Mouse (Mus musculus): ENCODE measurements around the gene Htr1f. TPM values are rescaled to one million over a fixed set of nuclear protein-coding genes. Genes with fewer than 3 reads are reported as not detected.

Htr1f gene
- total and polyA plus RNA-seq, 3 experiments = not detected

DNA sequence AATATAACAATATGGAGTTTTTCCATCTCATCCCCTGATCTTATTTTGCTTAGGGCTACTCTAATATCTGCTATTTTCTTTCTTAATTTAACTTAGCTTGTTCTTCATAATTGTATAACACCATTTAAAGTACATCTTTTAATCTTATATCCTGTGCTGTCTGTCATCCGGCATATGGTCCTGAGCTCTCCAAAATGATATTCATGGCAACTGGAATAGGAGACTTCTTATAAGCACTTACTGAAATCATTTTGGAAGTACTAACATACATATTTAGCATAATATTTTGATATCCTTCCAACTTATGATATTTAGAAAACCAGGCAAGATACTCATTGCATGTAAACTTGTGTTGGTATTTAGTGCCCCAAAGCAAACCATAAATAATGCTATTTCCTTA, 86.9 kb downstream of the Htr1f start:
- no peak overlapping the region for H3K4me3 ChIP-seq (ENCODE audit: control insufficient read depth in 1 of 2, insufficient read depth in 1 of 2, low read depth in 2 of 2, low read length in 2 of 2)

GRCm38 (mm10) chr16:65018134-65018533, 87.5 kb downstream of the Htr1f start:
- H3K4me3 ChIP-seq (ENCODE audit: control insufficient read depth in 1 of 2, insufficient read depth in 1 of 2, low read depth in 2 of 2, low read length in 2 of 2) = no peak overlapping the region
- DNase-seq (ENCODE audit: low read depth, low spot score) = no peak
- no peak overlapping the region for H3K9ac ChIP-seq (ENCODE audit: control insufficient read depth, low read depth, low read length, poor library complexity, severe bottlenecking)
- TF ChIP-seq HCFC1 (IDR thresholded peaks at IDR 0.05; ENCODE audit: low read depth, low read length) = no peak
- TF ChIP-seq SIN3A (IDR thresholded peaks at IDR 0.05; ENCODE audit: low read length) = no peak
- no peak for TF ChIP-seq CTCF (IDR thresholded peaks at IDR 0.05 in 2 of 3, conservative IDR thresholded peaks at IDR 0.05 in 1 of 3; ENCODE audit: control insufficient read depth in 1 of 3, insufficient read depth in 1 of 3, low read depth in 2 of 3, low read length in 3 of 3, poor library complexity in 1 of 3, severe bottlenecking in 1 of 3)
- no peak for TF ChIP-seq NELFE (IDR thresholded peaks at IDR 0.05; ENCODE audit: low read depth, low read length)
- TF ChIP-seq GABPA (IDR thresholded peaks at IDR 0.05; ENCODE audit: low read depth, low read length) = no peak
- TF ChIP-seq BHLHE40 (IDR thresholded peaks at IDR 0.05; ENCODE audit: borderline replicate concordance, low read depth, low read length) = no peak
- TF ChIP-seq ZNF384 (IDR thresholded peaks at IDR 0.05; ENCODE audit: low read depth, low read length) = no peak
- TF ChIP-seq ZMIZ1 (IDR thresholded peaks at IDR 0.05; ENCODE audit: low read depth, low read length) = no peak
- TF ChIP-seq MYC (IDR thresholded peaks at IDR 0.05; ENCODE audit: low read depth, low read length) = no peak
- TF ChIP-seq MAFK (IDR thresholded peaks at IDR 0.05; ENCODE audit: borderline replicate concordance, low read depth, low read length) = no peak
- TF ChIP-seq MYB (IDR thresholded peaks at IDR 0.05; ENCODE audit: low read depth, low read length) = no peak
- no peak for TF ChIP-seq MAZ (IDR thresholded peaks at IDR 0.05; ENCODE audit: low read depth, low read length)
- TF ChIP-seq POLR2AphosphoS2 (IDR thresholded peaks at IDR 0.05; ENCODE audit: low read length) = no peak
- TF ChIP-seq ETS1 (IDR thresholded peaks at IDR 0.05; ENCODE audit: low read depth, low read length) = no peak
- no peak for TF ChIP-seq MAX (IDR thresholded peaks at IDR 0.05; ENCODE audit: low read length)
- H3K27me3 ChIP-seq (ENCODE audit: control insufficient read depth in 1 of 2, insufficient read depth in 2 of 2, low read length in 2 of 2) = no peaks in the 10 kb centered on the region
- H3K79me2 ChIP-seq (ENCODE audit: control insufficient read depth, insufficient read depth, low read length, poor library complexity) = no peaks in the 10 kb centered on the region
- no peaks in the 10 kb centered on the region for H3K36me3 ChIP-seq (ENCODE audit: control insufficient read depth in 1 of 2, insufficient read depth in 2 of 2, low read length in 2 of 2)
- H3K9me3 ChIP-seq (replicated peaks; ENCODE audit: insufficient read depth, low read length) = no peaks in the 10 kb centered on the region
- H3K4me1 ChIP-seq (ENCODE audit: control insufficient read depth in 1 of 2, insufficient read depth in 2 of 2, low read length in 2 of 2) = no peaks in the 10 kb centered on the region
- H3K27ac ChIP-seq (ENCODE audit: control insufficient read depth, low read depth, low read length) = no peak overlapping the region

More for the DNA sequence above, 86.9 kb downstream of the Htr1f start:
- no peaks in the 10 kb centered on the region for H3K27me3 ChIP-seq (ENCODE audit: control insufficient read depth in 1 of 2, insufficient read depth in 2 of 2, low read length in 2 of 2)
- H3K36me3 ChIP-seq (ENCODE audit: control insufficient read depth in 1 of 2, insufficient read depth in 2 of 2, low read length in 2 of 2) = no peaks in the 10 kb centered on the region
- no peaks in the 10 kb centered on the region for H3K79me2 ChIP-seq (ENCODE audit: control insufficient read depth, insufficient read depth, low read length, poor library complexity)
- no peaks in the 10 kb centered on the region for H3K9me3 ChIP-seq (replicated peaks; ENCODE audit: insufficient read depth, low read length)
- H3K27ac ChIP-seq (ENCODE audit: control insufficient read depth, low read depth, low read length) = no peak overlapping the region
- H3K9ac ChIP-seq (ENCODE audit: control insufficient read depth, low read depth, low read length, poor library complexity, severe bottlenecking) = no peak overlapping the region
- DNase-seq (ENCODE audit: low read depth, low spot score) = no peak
- TF ChIP-seq MXI1 (IDR thresholded peaks at IDR 0.05; ENCODE audit: low read depth, low read length) = no peak
- TF ChIP-seq MAZ (IDR thresholded peaks at IDR 0.05; ENCODE audit: low read depth, low read length) = no peak
- TF ChIP-seq ZMIZ1 (IDR thresholded peaks at IDR 0.05; ENCODE audit: low read depth, low read length) = no peak
- no peak for TF ChIP-seq USF1 (IDR thresholded peaks at IDR 0.05; ENCODE audit: low read depth, low read length)
- TF ChIP-seq ELF1 (IDR thresholded peaks at IDR 0.05; ENCODE audit: low read depth, low read length) = no peak
- no peak for TF ChIP-seq NELFE (IDR thresholded peaks at IDR 0.05; ENCODE audit: low read depth, low read length)
- no peak for TF ChIP-seq MEF2A (IDR thresholded peaks at IDR 0.05; ENCODE audit: extremely low read depth, insufficient replicate concordance, low read depth, low read length, poor library complexity, severe bottlenecking)
- TF ChIP-seq GATA1 (IDR thresholded peaks at IDR 0.05; ENCODE audit: low read depth, low read length) = no peak
- no peak for TF ChIP-seq SMC3 (IDR thresholded peaks at IDR 0.05; ENCODE audit: low read depth, low read length)
- no peak for TF ChIP-seq POLR2A (IDR thresholded peaks at IDR 0.05; ENCODE audit: control insufficient read depth in 1 of 2, insufficient read depth in 1 of 2, low read depth in 1 of 2, low read length in 2 of 2, poor library complexity in 1 of 2)
- no peak for TF ChIP-seq ZC3H11A (IDR thresholded peaks at IDR 0.05; ENCODE audit: low read depth, low read length)
- TF ChIP-seq TBP (IDR thresholded peaks at IDR 0.05; ENCODE audit: low read depth, low read length) = no peak
- no peak for TF ChIP-seq RCOR1 (IDR thresholded peaks at IDR 0.05; ENCODE audit: low read depth, low read length)
- no peak for TF ChIP-seq TCF12 (IDR thresholded peaks at IDR 0.05; ENCODE audit: low read depth, low read length)
- TF ChIP-seq MYC (IDR thresholded peaks at IDR 0.05; ENCODE audit: low read depth, low read length) = no peak
- no peak for TF ChIP-seq RAD21 (IDR thresholded peaks at IDR 0.05; ENCODE audit: low read depth, low read length)
- no peak for TF ChIP-seq POLR2AphosphoS2 (IDR thresholded peaks at IDR 0.05; ENCODE audit: low read length)
- no peak for TF ChIP-seq EP300 (IDR thresholded peaks at IDR 0.05; ENCODE audit: low read depth in 1 of 2, low read length in 2 of 2)
- H3K4me1 ChIP-seq (ENCODE audit: control insufficient read depth in 1 of 2, insufficient read depth in 2 of 2, low read length in 2 of 2) = no peaks in the 10 kb centered on the region
